Mouse (Mus musculus) C2C12 (cell line): ENCODE results near the gene Cyp2e1. TPM values are rescaled to one million over a fixed set of nuclear protein-coding genes. Genes with fewer than 3 reads are reported as not detected.

Source experiments
- H3K27me3 ChIP-seq: one replicate; pipeline ENCODE4 v1.6.1; 2011; ENCODE audit not compliant: control insufficient read depth, insufficient read depth, insufficient read length
- H3K36me3 ChIP-seq: one replicate; pipeline ENCODE4 v1.6.1; 2011; ENCODE audit not compliant: control insufficient read depth, insufficient read depth
- H3K4me3 ChIP-seq: one replicate; pipeline ENCODE4 v1.5.1; 2011; ENCODE audit warnings: mild to moderate bottlenecking, control low read depth; ENCODE audit not compliant: poor library complexity, insufficient read depth, severe bottlenecking
- H3K79me2 ChIP-seq: one replicate; pipeline ENCODE4 v1.6.1; 2011; ENCODE audit not compliant: control insufficient read depth, insufficient read depth
- H3K79me3 ChIP-seq: one replicate; pipeline ENCODE4 v1.6.1; 2011; ENCODE audit warnings: low read depth, control low read depth
- H3ac ChIP-seq: one replicate; pipeline ENCODE3; 2011; ENCODE audit warnings: low read depth; ENCODE audit not compliant: control insufficient read depth, insufficient read length
- CEBPB ChIP-seq: IDR thresholded peaks from one replicate; pipeline ENCODE4 v1.6.1; 2011; ENCODE audit warnings: low read depth, mild to moderate bottlenecking, control low read depth, moderate library complexity
- CTCF ChIP-seq: IDR thresholded peaks from one replicate; pipeline ENCODE4 v1.5.1; 2011; ENCODE audit not compliant: control insufficient read depth, insufficient read depth, insufficient read length
- FOSL1 ChIP-seq: IDR thresholded peaks from one replicate; pipeline ENCODE4 v1.8.0; 2011; ENCODE audit warnings: mild to moderate bottlenecking, low read length; ENCODE audit not compliant: poor library complexity, insufficient read depth, severe bottlenecking
- MAX ChIP-seq: IDR thresholded peaks from one replicate; pipeline ENCODE4 v1.6.1; 2011; ENCODE audit warnings: mild to moderate bottlenecking, control low read depth
- MYOD1 ChIP-seq: IDR thresholded peaks from one replicate; pipeline ENCODE4 v1.6.1; 2011; ENCODE audit warnings: low read depth; ENCODE audit not compliant: control insufficient read depth, insufficient read length
- MYOG ChIP-seq: IDR thresholded peaks from one replicate; pipeline ENCODE4 v1.6.1; 2011; ENCODE audit not compliant: control insufficient read depth, insufficient read length; ENCODE audit errors: extremely low read depth
- USF1 ChIP-seq: IDR thresholded peaks from one replicate; pipeline ENCODE4 v1.6.1; 2011; ENCODE audit warnings: low read depth, mild to moderate bottlenecking, control low read depth, moderate library complexity
- long read RNA-seq, 2 experiments: library from polyadenylated mRNA; unstranded; transcript quantifications; one replicate each; pipeline ENCODE4 v2.0.0; 2019 to 2020
- polyA plus RNA-seq: library from polyadenylated mRNA; unstranded; fragments of >200 nt; fragmentation: generic; extraction: Trizol; gene quantifications from one replicate; pipeline ENCODE4 v1.2.1, GENCODE M21; 2012; ENCODE audit warnings: missing spikeins

The Cyp2e1 gene
- polyA plus RNA-seq, result not detected
- long read RNA-seq, experiment 1, result 0 reads
- long read RNA-seq, experiment 2, result 0 reads

DNA sequence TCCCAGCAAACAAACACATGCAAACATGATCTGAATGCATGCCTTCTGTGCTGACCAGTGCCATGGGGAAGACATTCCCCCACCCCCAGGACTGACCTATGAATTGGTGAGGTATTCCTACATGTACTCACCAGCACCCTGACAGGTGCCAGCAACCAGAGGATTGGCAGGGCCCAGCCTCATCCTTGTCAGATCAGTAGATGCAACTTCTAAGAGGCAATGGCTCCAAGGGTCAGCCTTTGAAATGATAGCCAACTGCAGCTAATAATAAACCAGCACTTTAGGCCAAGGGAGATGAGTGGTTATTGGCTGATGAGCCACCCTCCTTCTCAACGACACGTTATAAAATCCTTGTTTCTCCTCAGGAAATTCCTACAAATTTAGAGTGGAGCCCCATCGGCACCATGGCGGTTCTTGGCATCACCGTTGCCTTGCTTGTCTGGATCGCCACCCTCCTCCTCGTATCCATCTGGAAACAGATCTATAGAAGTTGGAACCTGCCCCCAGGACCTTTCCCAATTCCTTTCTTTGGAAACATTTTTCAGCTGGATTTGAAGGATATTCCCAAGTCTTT is at the start of gene Cyp2e1:
Gene Cyp2e1 (plus strand): TSS at position 293 of the 574 bp plus-strand sequence.
- Histone ChIP-seq H3K4me3 (no peak within 1 kb of the TSS), H3K27me3 (peaks cover 9% of the 10 kb centered on the region), H3K79me2 (no peaks in the 10 kb centered on the region), H3ac (no peak within 1 kb of the TSS), H3K36me3 (no peaks in the 10 kb centered on the region), H3K79me3 (no peaks in the 10 kb centered on the region)
- TF ChIP-seq CTCF, result no peak
- TF ChIP-seq MYOG, result no peak
- TF ChIP-seq CEBPB, result no peak
- no peak for TF ChIP-seq MYOD1
- no peak for TF ChIP-seq FOSL1
- no peak for TF ChIP-seq MAX
- TF ChIP-seq USF1, result no peak

DNA sequence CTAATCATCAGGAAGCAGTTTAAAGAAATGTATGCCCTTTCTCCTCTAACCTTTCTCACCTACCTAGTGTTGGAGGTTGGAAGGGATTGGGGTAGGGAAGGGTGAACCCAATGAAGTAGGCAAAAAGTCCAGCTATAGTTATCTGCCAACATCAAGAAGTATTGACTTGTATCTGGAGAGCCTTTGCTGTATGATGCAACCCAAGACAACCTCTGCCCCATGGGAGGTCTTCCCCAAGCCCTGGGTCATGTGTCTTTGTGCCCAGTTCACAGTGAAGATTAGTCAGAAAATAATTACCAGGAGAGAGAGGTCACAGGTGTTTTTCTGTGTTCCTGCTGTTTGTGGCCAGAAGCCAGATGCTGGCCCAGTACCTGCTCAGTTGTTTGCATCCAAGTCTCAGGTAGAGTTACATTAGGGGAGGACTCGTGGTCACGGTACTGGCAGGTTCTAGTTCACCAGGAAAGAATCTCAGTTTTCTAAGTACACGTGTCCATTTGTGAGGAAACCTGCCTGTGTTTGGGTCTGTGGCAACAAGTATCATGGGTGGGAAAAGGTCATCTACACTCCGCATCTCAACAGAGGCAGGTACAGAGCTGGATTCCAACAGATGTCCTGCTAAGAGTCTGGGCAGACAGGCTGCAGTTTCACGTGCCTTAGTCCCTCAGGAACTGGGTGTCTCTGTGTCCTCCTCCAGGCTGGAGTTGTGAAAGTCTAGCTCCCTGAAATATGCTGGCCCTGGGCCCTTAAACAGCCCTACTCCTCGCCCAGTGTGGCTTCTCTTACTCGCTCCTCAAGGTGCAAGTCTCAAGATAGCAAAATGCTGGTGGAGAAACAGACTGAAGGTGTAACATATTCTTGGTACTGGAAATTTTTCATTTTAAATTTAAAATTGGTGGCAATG is 46.1 kb upstream of the Cyp2e1 start:
- Histone ChIP-seq H3K4me3 (no peak overlapping the region), H3K79me3 (no peaks in the 10 kb centered on the region), H3ac (no peak overlapping the region), H3K79me2 (no peaks in the 10 kb centered on the region), H3K27me3 (no peaks in the 10 kb centered on the region), H3K36me3 (no peaks in the 10 kb centered on the region)
- TF ChIP-seq MYOG (no peak), CEBPB (no peak), MAX (no peak), FOSL1 (no peak), USF1 (no peak), CTCF (no peak), MYOD1 (no peak)

DNA sequence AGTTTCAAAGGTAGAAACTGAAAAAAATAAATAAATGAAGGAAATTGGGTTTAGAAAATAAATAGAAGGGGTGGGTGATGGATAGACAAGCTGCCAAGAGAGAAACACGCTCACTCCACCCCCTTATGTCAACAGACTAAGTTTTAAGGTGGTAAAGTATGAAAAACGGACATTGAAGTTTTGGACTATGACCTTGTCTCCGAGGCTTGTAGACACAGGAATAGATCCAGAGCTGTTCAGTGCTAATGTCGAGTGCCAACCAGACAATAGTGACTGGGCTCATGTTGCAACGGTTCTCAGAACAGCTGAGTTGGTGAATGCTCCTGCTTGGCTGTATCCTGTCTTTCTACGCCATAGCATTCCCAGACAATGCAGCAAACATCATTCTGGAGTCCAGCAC is 42.4 kb upstream of the Cyp2e1 start:
- H3K36me3 ChIP-seq, result no peaks in the 10 kb centered on the region
- H3K79me2 ChIP-seq, result no peaks in the 10 kb centered on the region
- no peaks in the 10 kb centered on the region for H3K27me3 ChIP-seq
- H3K79me3 ChIP-seq, result no peaks in the 10 kb centered on the region
- TF ChIP-seq FOSL1 (no peak), MAX (no peak), USF1 (no peak), MYOD1 (no peak), CEBPB (no peak), CTCF (no peak), MYOG (no peak)
- H3K4me3 ChIP-seq, result no peak overlapping the region
- H3ac ChIP-seq, result no peak overlapping the region

DNA sequence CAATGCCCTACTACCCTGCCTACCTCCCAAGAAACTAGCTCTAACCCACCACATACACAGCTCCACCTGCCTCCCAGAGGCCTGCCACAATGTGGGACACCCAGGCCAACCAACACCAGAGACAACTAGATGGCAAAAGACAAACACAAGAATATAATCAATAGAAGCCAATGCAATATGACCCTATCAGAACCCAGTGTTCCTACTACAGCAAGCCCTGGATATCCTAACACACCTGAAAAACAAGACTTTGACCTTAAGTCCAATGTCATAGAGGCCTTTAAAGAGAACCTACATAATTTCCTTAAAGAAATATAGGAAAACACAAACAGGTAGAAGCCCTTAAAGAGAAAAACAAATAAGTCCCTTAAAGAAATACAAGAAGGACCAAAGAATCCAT is 38.0 kb upstream of the Cyp2e1 start:
- TF ChIP-seq MAX, result no peak
- TF ChIP-seq USF1, result no peak
- no peak for TF ChIP-seq MYOD1
- TF ChIP-seq CTCF, result no peak
- TF ChIP-seq FOSL1, result no peak
- TF ChIP-seq MYOG, result no peak
- TF ChIP-seq CEBPB, result no peak
- H3K79me3 ChIP-seq, result no peaks in the 10 kb centered on the region
- no peak overlapping the region for H3ac ChIP-seq
- no peaks in the 10 kb centered on the region for H3K36me3 ChIP-seq
- H3K27me3 ChIP-seq, result no peaks in the 10 kb centered on the region
- no peaks in the 10 kb centered on the region for H3K79me2 ChIP-seq
- H3K4me3 ChIP-seq, result no peak overlapping the region

GRCm38 (mm10) chr7:140733162-140733561 is 30.4 kb upstream of the Cyp2e1 start:
- no peaks in the 10 kb centered on the region for H3K36me3 ChIP-seq
- no peak overlapping the region for H3K4me3 ChIP-seq
- no peak overlapping the region for H3ac ChIP-seq
- H3K79me2 ChIP-seq, result no peaks in the 10 kb centered on the region
- H3K27me3 ChIP-seq, result no peaks in the 10 kb centered on the region
- H3K79me3 ChIP-seq, result no peaks in the 10 kb centered on the region
- TF ChIP-seq CEBPB, result no peak
- no peak for TF ChIP-seq CTCF
- no peak for TF ChIP-seq MYOG
- TF ChIP-seq FOSL1, result no peak
- no peak for TF ChIP-seq USF1
- no peak for TF ChIP-seq MAX
- no peak for TF ChIP-seq MYOD1
